Mouse (Mus musculus) kidney, postnatal 4 days (tissue): ENCODE measurements at regions not wholly inside any gene's neighbourhood (a gene's known extent, or its start where the extent isn't known, plus 50 kb on each side); places are given as distances from the start of the nearest gene placed in this dataset.
"Not testable (repeated sequence)": the region's sequence is repeated elsewhere in the genome, so short reads cannot be mapped to it uniquely, and the experiment has no call there.

ENCODE experiments used
- DNase-seq, 2 experiments: peaks; one replicate each; pipeline ENCODE4 v3.0.0; 2021; ENCODE audit warnings: mixed read lengths in 2 of 2

- DNase-seq: no peak
These were observed 241.2 kb upstream of the Cntn5 start for GRCm38 (mm10) chr9:11145799-11146198.

- DNase-seq: no peak
These were observed 222.3 kb upstream of the Cntn5 start for GRCm38 (mm10) chr9:11126833-11127232.

GRCm38 (mm10) chr9:11119153-11119552, 214.6 kb upstream of the Cntn5 start:
- DNase-seq: no peak

GRCm38 (mm10) chr9:11107828-11108227, 203.3 kb upstream of the Cntn5 start:
- not testable (repeated sequence) for DNase-seq

- DNase-seq: not testable (repeated sequence)
These were observed 202.6 kb upstream of the Cntn5 start for GRCm38 (mm10) chr9:11107212-11107611.

GRCm38 (mm10) chr9:11106268-11106667, 201.7 kb upstream of the Cntn5 start:
- no peak for DNase-seq

GRCm38 (mm10) chr9:11103448-11103847, 198.9 kb upstream of the Cntn5 start:
- DNase-seq: no peak

- no peak for DNase-seq
These were observed 188.3 kb upstream of the Cntn5 start for GRCm38 (mm10) chr9:11092874-11093273.

GRCm38 (mm10) chr9:11067125-11067524, 162.6 kb upstream of the Cntn5 start:
- DNase-seq: not testable (repeated sequence)

- DNase-seq: no peak
These were observed 158.3 kb upstream of the Cntn5 start for GRCm38 (mm10) chr9:11062856-11063255.
